Mouse (Mus musculus) forebrain, embryonic 16.5 days (tissue): ENCODE measurements around the gene Frmd4b. TPM values are rescaled to one million over a fixed set of nuclear protein-coding genes. Genes with fewer than 3 reads are reported as not detected.

Experiments used
- ATAC-seq: fragments of 200-750 bp; cut with Nextera tagmentation; 2 replicates; pipeline ENCODE4 v1.8.0; 2017; ENCODE audit warnings: mild to moderate bottlenecking, moderate library complexity
- H3K27ac ChIP-seq: fragments of 300-500 bp; sonication (generic); 2 replicates; pipeline ENCODE4 v1.5.1; 2014; ENCODE audit warnings: low read length, control low read depth
- H3K27me3 ChIP-seq: fragments of 300-500 bp; sonication (generic); replicated peaks from 2 replicates; pipeline ENCODE4 v1.6.1; 2014; ENCODE audit warnings: low read length; ENCODE audit not compliant: control insufficient read depth, insufficient read depth
- H3K36me3 ChIP-seq: fragments of 300-500 bp; sonication (generic); 2 replicates; pipeline ENCODE4 v1.6.1; 2014; ENCODE audit not compliant: control insufficient read depth, insufficient read depth
- H3K4me1 ChIP-seq: fragments of 300-500 bp; sonication (generic); replicated peaks from 2 replicates; pipeline ENCODE4 v1.6.1; 2014; ENCODE audit warnings: low read length; ENCODE audit not compliant: control insufficient read depth, insufficient read depth
- H3K4me2 ChIP-seq: fragments of 300-500 bp; sonication (generic); 2 replicates; pipeline ENCODE4 v1.6.1; 2014; ENCODE audit warnings: mild to moderate bottlenecking, low read length, control low read depth
- H3K4me3 ChIP-seq: fragments of 300-500 bp; sonication (generic); replicated peaks from 2 replicates; pipeline ENCODE4 v1.5.1; 2014; ENCODE audit warnings: mild to moderate bottlenecking, low read length, control low read depth
- H3K9ac ChIP-seq: fragments of 300-500 bp; sonication (generic); replicated peaks from 2 replicates; pipeline ENCODE4 v1.6.1; 2014; ENCODE audit warnings: low read depth, low read length, control low read depth
- H3K9me3 ChIP-seq: fragments of 300-500 bp; sonication (generic); 2 replicates; pipeline ENCODE4 v1.6.1; 2016; ENCODE audit warnings: low read length; ENCODE audit not compliant: control insufficient read depth
- WGBS: fragments of 180-500 bp; shearing (Covaris S2); extraction: QIAGEN DNeasy Blood & Tissue Kit; methylation state at CpG from one replicate; pipeline ENCODE4 v1.1.7; 2014; 5-methylcytosine and 5-hydroxymethylcytosine counted together
- polyA plus RNA-seq: library from polyadenylated mRNA; unstranded; fragments of >200 nt; fragmentation: Nextera tagmentation; extraction: Ambion mirVana; gene quantifications from 2 replicates; pipeline ENCODE4 v1.2.1, GENCODE M21; 2015

Gene Frmd4b
- polyA plus RNA-seq, 1 experiment from 2014 or later: 50.0 TPM

- Histone ChIP-seq H3K9me3 (no peaks in the 10 kb centered on the region), H3K9ac (no peak overlapping the region), H3K27ac (no peak overlapping the region), H3K4me2 (no peak overlapping the region), H3K4me1 (peaks cover 7% of the 10 kb centered on the region; the same call in 1 of the 2 replicates), H3K36me3 (no peaks in the 10 kb centered on the region), H3K27me3 (no peaks in the 10 kb centered on the region), H3K4me3 (no peak overlapping the region)
- ATAC-seq: no peak
- 86% methylated on average over 7 of the region's 7 CpGs for WGBS
Observed at GRCm38 (mm10) chr6:97501000-97501399, 116.3 kb downstream of the Frmd4b start.

GRCm38 (mm10) chr6:97500246-97500645 lies 117.1 kb downstream of the Frmd4b start:
- no peak overlapping the region for H3K27ac ChIP-seq
- no peaks in the 10 kb centered on the region for H3K27me3 ChIP-seq
- ATAC-seq: no peak
- H3K9ac ChIP-seq: no peak overlapping the region
- no peak overlapping the region for H3K4me2 ChIP-seq
- H3K36me3 ChIP-seq: no peaks in the 10 kb centered on the region
- H3K4me1 ChIP-seq: no peaks in the 10 kb centered on the region
- H3K9me3 ChIP-seq: no peaks in the 10 kb centered on the region
- no peak overlapping the region for H3K4me3 ChIP-seq
- WGBS: 89% methylated on average over 6 of the region's 6 CpGs

DNA sequence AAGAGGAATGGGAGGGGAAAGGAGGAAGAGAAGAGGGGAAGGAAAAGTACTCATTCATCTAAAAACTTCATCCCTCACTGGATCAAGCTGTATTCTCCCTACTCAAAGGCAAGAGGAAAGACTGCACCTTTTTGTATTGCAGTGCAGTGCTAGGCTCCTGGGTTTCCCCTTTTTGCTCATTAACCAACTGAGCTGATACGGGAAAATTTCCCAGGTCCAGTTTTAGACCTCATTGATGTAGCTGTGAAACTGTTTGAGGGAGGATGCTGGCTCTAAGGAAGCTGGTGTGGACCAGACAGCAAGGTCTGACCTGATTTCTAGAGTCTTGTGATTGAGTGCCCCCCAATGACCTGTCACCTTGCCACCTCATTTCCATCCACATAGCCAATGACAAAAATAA lies 121.3 kb downstream of the Frmd4b start:
- Histone ChIP-seq H3K4me1 (no peaks in the 10 kb centered on the region), H3K4me2 (no peak overlapping the region), H3K9me3 (no peaks in the 10 kb centered on the region), H3K27me3 (no peaks in the 10 kb centered on the region), H3K4me3 (no peak overlapping the region), H3K9ac (no peak overlapping the region), H3K36me3 (no peaks in the 10 kb centered on the region), H3K27ac (no peak overlapping the region)
- 76% methylated on average over 1 of the region's 1 CpGs for WGBS
- ATAC-seq: no peak

DNA sequence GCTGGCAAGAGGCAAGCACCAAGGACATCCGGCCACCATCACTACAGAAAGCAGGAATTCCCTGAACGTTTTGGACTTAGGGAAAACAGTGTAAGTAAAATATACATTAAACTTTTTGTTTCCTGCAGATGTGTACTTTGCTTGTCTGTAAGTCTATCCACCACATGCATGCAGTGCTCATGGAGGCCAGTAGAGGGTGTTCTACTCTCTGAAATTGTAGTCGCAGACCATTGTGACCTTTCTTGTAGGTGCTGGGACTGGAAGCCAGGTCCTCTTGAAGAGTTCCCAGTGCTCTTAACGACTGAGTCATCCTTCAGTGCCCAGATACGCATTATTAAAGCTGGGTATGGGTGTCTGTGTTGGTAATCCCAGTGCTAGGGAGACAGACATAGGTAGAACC lies 126.3 kb downstream of the Frmd4b start:
- Histone ChIP-seq H3K4me3 (no peak overlapping the region), H3K4me2 (no peak overlapping the region), H3K27me3 (no peaks in the 10 kb centered on the region), H3K4me1 (peaks cover 23% of the 10 kb centered on the region), H3K9me3 (no peaks in the 10 kb centered on the region), H3K36me3 (no peaks in the 10 kb centered on the region), H3K9ac (no peak overlapping the region), H3K27ac (no peak overlapping the region)
- ATAC-seq: no peak
- 85% methylated on average over 5 of the region's 5 CpGs for WGBS

DNA sequence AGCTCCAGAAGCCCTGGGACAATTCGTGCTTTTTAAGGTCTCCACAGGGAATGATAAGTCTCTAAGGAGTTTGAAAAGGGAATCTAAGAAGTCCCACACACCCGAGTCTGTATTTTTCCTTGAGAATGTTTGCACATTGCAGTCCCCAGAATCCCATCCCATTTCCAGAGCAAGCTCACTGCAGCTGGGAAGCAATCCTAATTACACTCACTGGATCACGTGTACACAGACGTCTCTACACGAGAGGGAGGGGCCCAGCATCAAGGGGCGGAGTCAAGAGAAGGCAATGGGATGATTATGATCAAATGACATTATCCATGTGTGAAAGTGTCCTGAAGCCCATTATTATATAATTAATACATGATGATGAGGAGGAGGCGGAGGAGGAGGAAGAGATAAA lies 128.5 kb downstream of the Frmd4b start:
- no peak for ATAC-seq
- WGBS: 25% methylated on average over 7 of the region's 7 CpGs
- no peak overlapping the region for H3K9ac ChIP-seq

GRCm38 (mm10) chr6:97488280-97488679 lies 129.1 kb downstream of the Frmd4b start:
- peak overlapping the region; percentile 92; the same call in 1 of the 2 replicates for H3K4me2 ChIP-seq
- H3K36me3 ChIP-seq: no peaks in the 10 kb centered on the region
- WGBS: 13% methylated on average over 8 of the region's 8 CpGs
- H3K9me3 ChIP-seq: no peaks in the 10 kb centered on the region
- no peak for ATAC-seq
- H3K4me1 ChIP-seq: peaks cover 25% of the 10 kb centered on the region
- H3K27ac ChIP-seq: no peak overlapping the region
- no peaks in the 10 kb centered on the region for H3K27me3 ChIP-seq
- no peak overlapping the region for H3K4me3 ChIP-seq
- H3K9ac ChIP-seq: no peak overlapping the region

More for the DNA sequence above, 128.5 kb downstream of the Frmd4b start:
- no peaks in the 10 kb centered on the region for H3K27me3 ChIP-seq
- H3K36me3 ChIP-seq: no peaks in the 10 kb centered on the region
- no peak overlapping the region for H3K27ac ChIP-seq
- no peaks in the 10 kb centered on the region for H3K9me3 ChIP-seq
- peaks cover 25% of the 10 kb centered on the region for H3K4me1 ChIP-seq
- no peak overlapping the region for H3K4me2 ChIP-seq
- no peak overlapping the region for H3K4me3 ChIP-seq

DNA sequence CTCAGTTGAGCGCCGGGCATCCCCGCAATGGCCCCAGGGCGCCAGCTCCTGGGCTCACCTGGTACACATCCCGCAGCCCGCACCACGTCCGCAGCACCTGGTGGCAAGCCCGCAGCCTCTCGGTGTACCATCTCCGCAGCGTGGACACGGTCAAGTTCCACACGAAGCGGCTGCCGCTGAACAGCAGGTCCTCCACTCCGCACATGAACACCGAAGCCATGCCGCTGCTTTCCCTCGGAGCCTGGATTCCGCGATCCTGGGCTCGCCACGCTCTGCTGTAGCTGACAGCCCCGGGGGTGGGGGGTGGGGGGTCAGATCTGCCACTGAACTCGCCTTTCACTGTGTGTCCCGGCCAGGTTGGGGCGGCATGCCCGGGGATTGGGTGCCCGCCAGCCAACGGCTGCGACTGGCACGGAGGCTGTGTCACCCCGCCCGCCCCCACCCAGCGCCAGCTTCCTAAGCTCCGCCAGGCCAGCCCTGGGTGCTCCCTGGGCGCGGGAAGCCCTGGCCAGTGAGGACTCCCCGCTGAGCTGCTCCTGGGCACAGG lies 129.7 kb downstream of the Frmd4b start:
- ATAC-seq: peak; percentile 74
- H3K4me1 ChIP-seq: peaks cover 25% of the 10 kb centered on the region
- no peaks in the 10 kb centered on the region for H3K36me3 ChIP-seq
- WGBS: 1% methylated on average over 36 of the region's 40 CpGs
- peak overlapping the region; percentile 92 for H3K4me2 ChIP-seq
- H3K27me3 ChIP-seq: no peaks in the 10 kb centered on the region
- peak overlapping the region; percentile 47 for H3K4me3 ChIP-seq
- H3K9me3 ChIP-seq: no peaks in the 10 kb centered on the region
- H3K27ac ChIP-seq: no peak overlapping the region
- H3K9ac ChIP-seq: peak overlapping the region; percentile 62

- Histone ChIP-seq H3K27ac (no peak overlapping the region), H3K4me3 (peak overlapping the region; percentile 47), H3K36me3 (no peaks in the 10 kb centered on the region), H3K9me3 (no peaks in the 10 kb centered on the region), H3K9ac (peak overlapping the region; percentile 62), H3K4me1 (peaks cover 25% of the 10 kb centered on the region), H3K27me3 (no peaks in the 10 kb centered on the region), H3K4me2 (peak overlapping the region; percentile 92)
- ATAC-seq: no peak
- 18% methylated on average over 11 of the region's 11 CpGs for WGBS
Observed at GRCm38 (mm10) chr6:97486813-97487361, 130.5 kb downstream of the Frmd4b start.

- Histone ChIP-seq H3K27me3 (no peaks in the 10 kb centered on the region), H3K4me1 (peaks cover 25% of the 10 kb centered on the region), H3K36me3 (no peaks in the 10 kb centered on the region), H3K4me2 (no peak overlapping the region), H3K9ac (no peak overlapping the region), H3K9me3 (no peaks in the 10 kb centered on the region), H3K4me3 (no peak overlapping the region), H3K27ac (no peak overlapping the region)
- ATAC-seq: no peak
- 70% methylated on average over 11 of the region's 11 CpGs for WGBS
Observed at GRCm38 (mm10) chr6:97485886-97486386, 131.4 kb downstream of the Frmd4b start.
